Mouse (Mus musculus): Measurements from ENCODE around the gene Atp13a2. TPM values are rescaled to one million over a fixed set of nuclear protein-coding genes. Genes with fewer than 3 reads are reported as not detected.

Atp13a2 gene
- polyA plus RNA-seq, 2 experiments from 2014 or later = 4.0 to 5.9 TPM

DNA sequence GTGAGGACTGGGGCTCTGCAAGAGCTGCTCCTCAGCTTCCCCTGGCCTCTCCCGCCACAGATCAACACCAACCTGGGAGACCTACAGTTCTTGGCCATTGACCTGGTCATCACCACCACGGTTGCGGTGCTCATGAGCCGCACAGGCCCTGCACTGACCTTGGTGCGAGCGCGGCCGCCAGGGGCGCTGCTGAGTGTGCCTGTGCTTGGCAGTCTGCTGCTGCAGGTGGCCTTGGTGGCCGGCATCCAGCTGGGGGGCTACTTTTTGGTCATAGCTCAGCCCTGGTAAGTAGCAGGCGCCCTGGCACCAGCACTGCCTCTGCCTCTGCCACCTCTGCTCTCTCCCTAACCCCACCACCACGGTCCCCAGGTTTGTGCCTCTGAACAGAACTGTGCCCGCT is 19.3 kb downstream of the Atp13a2 start:
- no peak for ATAC-seq

DNA sequence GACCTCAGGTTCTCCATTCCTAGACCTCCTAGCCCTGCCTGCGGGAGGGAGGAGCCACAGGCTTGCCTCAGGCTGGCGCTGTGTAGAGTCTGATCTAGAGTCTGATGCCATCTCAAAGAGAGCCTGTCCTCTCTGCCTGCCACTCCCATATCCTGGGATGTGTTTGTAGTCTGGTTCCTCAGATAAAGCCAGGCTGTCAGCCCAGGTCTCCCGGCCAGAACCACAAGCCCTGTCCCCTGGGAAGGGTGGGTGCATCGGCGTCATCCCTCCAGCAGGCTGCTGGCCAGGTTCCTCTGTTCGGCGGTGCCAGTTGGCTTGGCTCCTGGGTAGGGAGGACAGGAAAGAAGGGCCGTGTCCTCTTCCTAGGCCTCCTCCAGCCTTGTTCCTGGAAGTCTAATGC is 21.4 kb downstream of the Atp13a2 start:
- no peak for ATAC-seq

DNA sequence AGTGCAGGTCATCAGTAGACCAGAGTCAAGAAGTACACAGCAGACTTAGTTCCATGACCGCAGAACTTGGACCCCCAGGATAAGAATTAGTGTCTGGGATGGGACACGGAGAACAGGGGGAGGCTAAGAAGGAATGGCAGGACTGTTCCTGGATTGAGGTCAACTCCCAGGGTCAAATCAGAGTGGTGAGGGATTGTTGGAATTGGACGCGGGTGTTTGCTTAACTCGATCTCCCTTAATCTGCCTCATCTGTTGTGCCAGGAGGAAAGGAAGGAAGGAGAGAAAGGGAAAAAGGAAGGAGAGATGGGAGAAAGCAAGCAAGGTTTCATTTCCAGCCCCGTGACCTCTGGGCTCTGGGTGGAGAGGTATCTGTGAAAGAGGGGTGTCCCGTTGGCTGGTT is 23.4 kb downstream of the Atp13a2 start, which contains the start of gene Mfap2:
Mfap2 (plus strand) TSS at position 301 of the 400 bp plus-strand sequence.
- no peak for ATAC-seq

DNA sequence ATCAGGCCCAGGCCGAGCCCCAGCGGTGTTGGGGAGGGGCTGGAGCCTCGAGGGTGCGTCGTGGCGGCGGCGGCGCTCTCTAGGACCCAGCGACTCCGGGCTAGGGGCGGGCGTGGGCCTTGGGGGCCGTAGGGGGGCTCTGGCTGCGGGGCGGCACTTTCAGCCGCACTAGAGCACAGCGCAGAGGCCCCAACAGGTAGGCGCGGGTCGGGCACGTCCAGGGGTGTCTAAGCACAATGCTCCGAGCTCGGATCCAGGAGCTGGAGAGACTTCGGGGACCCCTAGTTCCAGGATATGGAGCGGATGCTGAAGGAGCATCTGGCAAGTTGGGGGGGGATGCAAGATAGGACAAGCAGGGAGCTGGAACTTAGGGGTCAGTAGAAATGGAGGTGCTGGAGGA is 23.9 kb downstream of the Atp13a2 start:
- ATAC-seq = no peak

GRCm38 (mm10) chr4:141010941-141011429 is 24.3 kb downstream of the Atp13a2 start:
- ATAC-seq = no peak

DNA sequence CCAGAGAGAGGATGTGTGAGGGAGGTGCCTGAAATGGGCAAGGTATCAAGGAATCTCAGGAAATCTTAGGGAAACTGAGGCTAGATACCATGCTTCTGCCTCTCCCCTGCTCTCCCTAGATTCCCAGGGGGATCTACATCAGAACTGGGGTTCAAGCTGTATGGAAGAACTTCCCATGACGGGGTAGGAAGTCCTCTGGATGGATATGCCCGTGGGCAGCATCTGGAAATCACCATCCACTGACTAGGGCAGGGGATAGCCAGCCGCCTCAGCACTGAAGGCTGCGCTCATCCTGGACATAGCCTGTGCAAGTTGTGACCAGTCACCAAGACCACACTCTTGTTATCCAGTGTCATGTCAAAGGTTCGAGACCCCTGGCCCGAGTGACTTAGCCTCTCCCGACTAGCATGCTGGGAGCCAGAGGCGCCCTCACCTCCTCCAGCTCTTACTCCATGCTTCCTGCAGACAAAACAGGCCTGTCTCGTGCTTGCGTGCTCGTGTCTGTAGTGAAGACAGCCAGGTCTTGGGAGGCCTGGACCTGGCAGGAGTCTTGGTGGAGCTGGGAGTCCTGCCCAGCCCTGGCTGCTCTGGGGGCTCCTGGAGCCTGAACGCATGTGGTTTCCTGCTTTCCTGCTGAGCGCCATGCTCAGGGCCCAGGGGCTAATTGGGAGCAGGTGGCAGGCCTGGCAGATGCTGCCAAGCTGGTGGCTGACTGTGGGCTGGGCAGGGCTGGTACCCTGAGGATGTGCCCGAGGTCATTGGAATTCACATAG is 25.1 kb downstream of the Atp13a2 start:
- no peak for ATAC-seq

DNA sequence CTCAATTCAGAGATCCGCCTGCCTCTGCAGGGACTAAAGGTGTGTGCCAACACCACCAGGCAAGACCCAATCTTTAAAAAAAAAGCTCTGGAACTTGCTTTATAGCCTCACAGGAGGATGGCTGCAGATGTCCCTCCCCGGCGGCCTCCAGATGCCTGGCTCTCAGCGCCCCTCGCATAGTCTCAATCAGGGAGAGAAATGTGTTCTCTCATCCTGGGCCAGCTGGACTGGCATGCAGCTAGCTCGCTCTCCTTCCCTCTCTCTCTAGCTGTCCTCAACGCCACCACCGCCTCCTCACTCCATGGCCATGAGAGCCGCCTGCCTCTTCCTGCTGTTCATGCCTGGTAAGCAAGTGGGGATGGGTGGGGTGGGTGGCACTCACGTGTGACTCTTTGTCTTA is 25.9 kb downstream of the Atp13a2 start:
- ATAC-seq = no peak

GRCm38 (mm10) chr4:141014114-141014513 is 27.4 kb downstream of the Atp13a2 start:
- ATAC-seq = no peak

DNA sequence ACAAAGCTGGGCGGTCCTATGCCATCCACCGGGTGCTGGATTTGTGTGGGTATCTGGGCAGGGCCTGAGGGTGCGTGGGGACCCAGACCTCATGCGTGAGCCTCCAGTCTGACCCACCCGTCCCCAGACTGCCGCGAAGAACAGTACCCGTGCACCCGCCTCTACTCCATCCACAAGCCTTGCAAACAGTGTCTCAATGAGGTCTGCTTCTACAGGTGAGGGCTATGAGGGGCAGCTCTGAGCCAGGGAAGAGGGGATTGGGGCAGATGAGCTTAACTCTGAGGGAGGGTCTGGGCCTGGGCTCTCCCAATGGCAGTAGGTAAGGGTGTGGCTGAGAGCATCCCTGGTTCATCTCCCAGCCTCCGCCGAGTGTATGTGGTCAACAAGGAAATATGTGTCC is 28.2 kb downstream of the Atp13a2 start:
- ATAC-seq = no peak

DNA sequence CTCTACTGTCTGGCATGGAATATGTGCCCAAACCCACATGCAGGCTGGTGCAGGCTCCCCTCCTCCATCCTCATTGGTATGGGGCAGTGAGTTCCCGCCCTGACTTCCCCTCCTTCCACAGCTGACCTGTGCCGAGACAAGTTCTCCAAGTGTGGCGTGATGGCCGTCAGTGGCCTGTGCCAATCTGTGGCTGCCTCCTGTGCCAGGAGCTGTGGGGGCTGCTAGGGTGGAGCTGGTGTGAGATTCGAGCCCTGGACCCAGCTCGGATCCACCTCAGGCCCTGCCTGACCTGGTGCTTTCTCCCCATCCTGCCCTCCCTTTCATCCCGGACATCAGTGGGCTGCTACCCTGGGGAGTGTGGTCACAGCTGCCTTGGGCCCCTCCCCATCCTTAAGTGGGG is 28.7 kb downstream of the Atp13a2 start:
- ATAC-seq = no peak

GRCm38 (mm10) chr4:141016311-141016710 is 29.6 kb downstream of the Atp13a2 start:
- ATAC-seq = no peak

DNA sequence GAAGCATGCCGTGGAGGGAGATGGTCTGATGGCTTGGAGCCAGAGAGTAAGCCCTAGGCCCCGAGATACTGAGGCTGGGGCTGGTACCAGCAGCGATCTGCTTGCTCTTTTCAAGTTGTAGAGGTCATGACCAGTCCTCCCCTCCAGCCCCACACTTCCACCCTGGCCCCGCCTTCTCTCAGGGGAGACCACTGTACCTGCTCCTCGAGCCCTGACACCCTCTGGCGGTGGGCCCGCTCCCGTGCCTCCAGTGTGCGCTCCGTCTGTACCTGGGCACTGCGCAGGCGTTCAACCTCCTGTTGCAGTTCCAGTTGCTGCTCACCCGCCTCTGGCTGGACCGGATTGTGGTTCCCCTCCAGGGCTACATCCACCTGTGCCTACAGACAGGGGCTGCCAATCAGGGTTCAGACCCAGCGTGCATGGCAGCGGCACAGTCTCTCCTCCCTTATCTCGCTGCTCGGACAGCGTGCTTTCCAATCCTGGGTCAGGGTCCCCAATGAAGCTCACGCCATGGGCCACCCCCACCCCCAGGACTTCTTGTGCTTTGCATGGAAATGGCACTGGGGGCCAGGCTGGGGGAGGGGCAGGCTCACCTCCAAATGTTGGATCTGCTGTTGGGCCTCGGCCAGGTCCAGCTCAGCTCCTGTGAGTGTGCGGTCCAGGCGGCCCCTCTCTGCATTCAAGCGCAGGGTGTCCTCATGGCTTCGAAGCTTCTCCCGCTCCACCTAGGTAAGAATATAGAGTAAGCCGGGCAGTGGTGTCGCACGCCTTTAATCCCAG is 31.2 kb downstream of the Atp13a2 start:
- ATAC-seq = no peak

- no peak for ATAC-seq
Observed at GRCm38 (mm10) chr4:141020220-141020619, 33.5 kb downstream of the Atp13a2 start.

DNA sequence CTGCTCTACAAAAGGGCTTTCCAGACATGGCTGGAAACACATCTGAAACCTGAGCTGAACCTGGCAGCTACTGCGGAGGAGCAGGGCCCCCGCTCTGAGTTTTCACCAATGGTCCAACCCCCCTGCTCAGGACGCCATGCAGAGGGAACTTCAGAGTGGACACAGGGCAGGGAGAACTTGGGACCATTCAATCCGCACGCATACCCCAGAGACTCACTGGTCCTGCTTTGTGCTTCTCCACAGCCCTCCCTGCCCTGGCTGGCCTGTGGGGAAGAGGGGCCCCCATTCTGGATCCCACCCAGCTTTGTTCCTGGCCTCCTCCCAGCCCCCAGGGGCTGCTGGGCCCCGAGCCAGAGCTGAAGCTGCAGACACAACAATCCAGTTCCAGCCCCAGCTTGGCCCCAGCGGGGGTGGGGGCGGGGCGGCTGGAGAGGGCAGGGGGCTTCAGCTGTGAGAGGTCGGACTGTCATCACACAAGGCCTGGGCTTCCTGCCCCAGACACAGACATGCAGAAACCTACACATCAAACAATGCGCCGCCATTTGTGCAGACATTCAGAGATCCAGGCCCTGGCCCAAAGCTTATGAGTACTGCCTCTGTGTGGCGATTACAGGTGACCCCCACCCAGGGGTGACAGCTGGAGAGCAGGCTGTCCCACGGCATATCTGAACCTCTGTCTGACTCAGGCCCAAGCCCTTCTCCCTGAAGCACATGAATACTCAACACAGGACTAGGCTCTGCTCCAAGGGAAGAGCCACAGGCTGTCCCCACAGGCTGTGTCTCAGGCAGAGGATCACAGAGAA is 34.3 kb downstream of the Atp13a2 start:
- no peak for ATAC-seq

DNA sequence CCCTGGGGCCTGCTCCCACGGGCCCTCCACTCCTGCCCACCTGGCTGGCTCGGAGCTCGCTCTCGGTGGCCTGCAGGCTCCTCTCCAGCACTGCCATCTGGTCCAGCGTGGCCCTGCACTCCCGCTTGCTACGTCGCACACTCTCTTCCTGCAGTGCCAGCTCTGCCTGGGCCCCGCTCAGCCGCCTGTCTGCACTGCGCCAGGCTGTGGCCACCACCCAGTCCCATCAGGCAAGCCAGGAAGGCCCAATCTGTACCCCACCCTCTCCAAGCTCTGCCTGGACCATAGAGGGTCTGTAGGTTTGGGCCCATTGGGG is 34.9 kb downstream of the Atp13a2 start:
- no peak for ATAC-seq

DNA sequence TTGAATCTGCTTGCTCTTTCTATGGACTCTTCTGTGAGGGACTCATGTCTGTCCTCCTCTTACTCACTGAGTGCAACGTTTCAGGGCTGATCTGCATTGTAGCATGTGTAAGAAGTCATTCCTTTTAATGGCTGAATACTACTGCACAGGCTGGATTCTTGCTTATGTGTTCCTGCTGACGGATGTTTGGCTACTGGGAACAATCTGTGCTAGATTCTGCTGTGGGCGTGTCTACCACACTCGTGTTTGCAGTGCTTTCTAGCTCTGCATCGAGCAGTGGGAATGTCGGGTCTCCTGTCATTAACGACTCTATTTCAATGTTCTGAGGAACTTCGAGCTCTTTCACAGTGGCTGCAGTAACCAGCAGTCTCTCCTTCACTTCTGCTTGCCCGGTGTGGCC is 37.4 kb downstream of the Atp13a2 start:
- no peak for ATAC-seq

- ATAC-seq = no peak
Observed at GRCm38 (mm10) chr4:141024992-141025391, 38.3 kb downstream of the Atp13a2 start.

GRCm38 (mm10) chr4:141030541-141031206 is 44.0 kb downstream of the Atp13a2 start:
- ATAC-seq = no peak

DNA sequence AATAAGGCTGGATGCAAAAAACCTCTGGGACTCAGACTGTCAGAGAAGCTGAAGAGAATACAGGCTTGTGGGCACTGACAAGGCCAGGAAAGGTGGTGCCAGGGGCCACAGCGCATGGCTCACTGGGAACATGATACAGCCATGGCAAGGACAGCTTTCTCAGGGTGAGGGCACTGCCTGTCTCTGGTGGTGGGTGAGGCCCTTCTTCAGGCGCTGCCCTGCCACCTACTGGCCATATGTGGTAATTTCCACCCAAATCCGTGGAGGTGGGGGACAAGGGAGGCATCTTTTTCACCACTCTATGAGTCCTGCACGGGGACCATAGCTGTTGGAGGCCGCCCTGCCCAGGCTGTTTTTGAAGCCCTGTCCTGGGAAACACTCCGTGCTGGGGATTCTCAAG is 45.1 kb downstream of the Atp13a2 start:
- peak; percentile 86 for ATAC-seq

DNA sequence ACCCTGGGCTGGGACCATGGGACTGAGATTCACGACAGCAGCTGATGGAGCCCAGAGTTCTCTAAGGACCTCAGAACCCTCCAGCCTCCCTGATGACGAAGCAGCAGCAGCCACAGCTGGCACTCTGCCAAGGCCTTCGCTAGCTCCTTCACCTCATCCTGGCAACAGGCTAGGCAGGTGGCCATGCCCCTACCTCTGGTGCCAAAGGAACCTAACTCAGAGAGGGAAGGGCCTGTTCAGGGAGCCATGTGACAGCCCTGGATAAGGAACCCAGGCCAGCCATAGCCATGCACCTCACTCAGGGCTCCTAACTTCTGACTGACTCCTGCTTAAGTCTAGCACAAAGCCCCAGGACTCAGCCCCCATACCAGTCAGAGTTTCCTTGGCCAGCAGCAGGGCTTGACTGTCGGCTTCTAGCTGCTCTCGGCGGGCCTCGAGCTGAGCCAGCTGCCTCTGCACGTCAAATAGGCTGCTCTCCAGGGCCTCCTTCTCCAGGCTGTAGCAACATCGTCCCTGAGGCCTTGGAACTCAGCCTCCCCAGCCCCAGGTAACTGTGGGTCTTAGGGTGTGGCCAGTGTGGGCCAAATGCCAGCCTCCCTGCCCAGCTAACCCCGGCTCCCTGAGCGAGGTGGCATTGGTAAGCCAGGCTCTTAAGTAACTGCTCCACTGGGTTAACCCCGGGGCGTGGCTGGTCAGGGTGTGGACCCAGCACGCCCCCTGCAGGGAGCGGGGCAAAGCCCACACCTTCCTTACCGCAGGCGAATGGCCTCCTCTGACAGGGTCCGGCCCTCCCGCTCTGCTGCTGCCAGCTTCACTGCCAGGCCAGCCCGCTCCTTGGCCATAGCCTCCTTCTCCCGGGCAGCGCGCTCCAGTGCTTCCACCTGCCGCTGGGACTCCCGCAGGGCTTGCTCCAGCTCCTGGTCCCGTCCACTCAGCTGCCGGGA is 47.2 kb downstream of the Atp13a2 start:
- ATAC-seq = no peak

GRCm38 (mm10) chr4:141041117-141041516 is 54.4 kb downstream of the Atp13a2 start:
- no peak for ATAC-seq

Measured in CD4-positive, CD25-positive, alpha-beta regulatory T cell, adult 4 months (primary cell).